23 mouse cellular contexts compared by ENCODE assay signal in the genomic region with DNA sequence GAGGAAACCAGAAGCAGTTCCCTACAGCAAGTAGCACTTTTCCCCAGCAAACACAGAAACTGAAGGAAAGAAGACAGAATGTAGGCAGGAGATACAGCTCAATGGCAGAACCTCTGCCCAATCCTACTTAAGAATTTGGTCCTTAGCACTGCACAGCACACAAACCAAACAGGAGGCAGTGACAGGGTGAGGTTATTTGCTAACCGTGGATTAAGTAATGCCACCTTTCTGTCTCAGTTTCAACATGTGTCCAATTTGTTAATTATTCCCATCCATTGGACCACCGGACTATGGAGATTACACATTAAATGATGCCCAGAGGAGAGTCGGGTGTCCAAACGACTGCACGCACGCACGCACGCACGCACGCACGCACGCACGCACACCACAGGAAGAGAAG.
DNase-seq lines count a peak whose midpoint lies in the region; ATAC-seq and TF ChIP-seq lines count a peak whose summit lies in the region.
"Had no signal": no experiment of that assay in that cellular context is flagged by ENCODE, and none has a peak within 500 bp of the region (broad histone marks: within the 10 kb centered on the region; RNA-seq: fewer than 3 reads in every experiment).

No protein-coding gene starts in this region.

- TF ChIP-seq CTCF in heart, adult 2 months (IDR thresholded peaks at IDR 0.05) = no peak

- no peaks in the 10 kb centered on the region for H3K9me3 ChIP-seq in kidney, embryonic 15.5 days (replicated peaks)
- H3K9me3 ChIP-seq: embryonic facial prominence, embryonic 10.5 days; embryonic facial prominence, embryonic 13.5 days; forebrain, embryonic 12.5 days; forebrain, embryonic 15.5 days; hindbrain, embryonic 12.5 days had no signal

- ATAC-seq in kidney, embryonic 15.5 days (replicated peaks; ENCODE audit: low FRiP score) = peak; percentile 59
- ATAC-seq: activated CD4-positive, CD25-positive, alpha-beta regulatory T cell, adult 4 months; forebrain, embryonic 15.5 days had no signal

- H3K27ac ChIP-seq in heart, adult 2 months = no peak overlapping the region
- H3K27ac ChIP-seq in kidney, embryonic 15.5 days = peak overlapping the region; percentile 38; the same call in 1 of the 2 replicates
- H3K27ac ChIP-seq: embryonic facial prominence, embryonic 10.5 days; embryonic facial prominence, embryonic 13.5 days; forebrain, embryonic 12.5 days; forebrain, embryonic 15.5 days; hindbrain, embryonic 12.5 days had no signal

- no peaks in the 10 kb centered on the region; the same call in 1 of the 2 replicates for H3K4me1 ChIP-seq in heart, adult 2 months (ENCODE audit: control insufficient read depth, insufficient read depth, low read length)
- H3K4me1 ChIP-seq in kidney, embryonic 15.5 days = peaks cover 22% of the 10 kb centered on the region; the same call in 1 of the 2 replicates
- H3K4me1 ChIP-seq: embryonic facial prominence, embryonic 10.5 days; embryonic facial prominence, embryonic 13.5 days; forebrain, embryonic 15.5 days had no signal

- peak; percentile 35 for DNase-seq in heart, adult 11 months
- DNase-seq in heart, adult 2 months = no peak
- DNase-seq in kidney, postnatal 10 days = no peak
- peak; percentile 38 to 47 for DNase-seq in kidney, postnatal 36 days
- no peak for DNase-seq in kidney, adult 18-20 months
- peak; percentile 12 to 40 for DNase-seq in kidney, postnatal 4 days
- DNase-seq: adrenal gland, adult 8-10 months; adrenal gland, postnatal 25 days; cerebellum, adult 11-12 months; cerebellum, adult 8-10 months; cerebellum, postnatal 10 days; cerebellum, postnatal 36 days; embryo, embryonic 11 days; gastrocnemius, postnatal 25 days had no signal

- no peak for TF ChIP-seq EP300 in heart, adult 2 months (IDR thresholded peaks at IDR 0.05; ENCODE audit: insufficient read depth, low read depth, low read length)

- H3K36me3 ChIP-seq in heart, adult 2 months (ENCODE audit: control insufficient read depth, insufficient read depth, low read length) = no peaks in the 10 kb centered on the region
- no peaks in the 10 kb centered on the region for H3K36me3 ChIP-seq in kidney, embryonic 15.5 days
- H3K36me3 ChIP-seq: embryonic facial prominence, embryonic 10.5 days; embryonic facial prominence, embryonic 13.5 days; forebrain, embryonic 12.5 days; forebrain, embryonic 15.5 days; hindbrain, embryonic 12.5 days had no signal

- no peak for TF ChIP-seq POLR2A in heart, adult 2 months (IDR thresholded peaks at IDR 0.05; ENCODE audit: insufficient read depth, low read depth, low read length)

- no peak overlapping the region for H3K4me2 ChIP-seq in kidney, embryonic 15.5 days
- H3K4me2 ChIP-seq: embryonic facial prominence, embryonic 13.5 days; forebrain, embryonic 12.5 days; forebrain, embryonic 15.5 days; heart, embryonic 11.5 days; hindbrain, embryonic 12.5 days had no signal

- no peak overlapping the region for H3K9ac ChIP-seq in heart, adult 2 months (ENCODE audit: low read depth, low read length)
- no peak overlapping the region for H3K9ac ChIP-seq in kidney, embryonic 15.5 days
- H3K9ac ChIP-seq: embryonic facial prominence, embryonic 13.5 days; forebrain, embryonic 12.5 days; forebrain, embryonic 15.5 days; hindbrain, embryonic 12.5 days had no signal

- no peaks in the 10 kb centered on the region for H3K27me3 ChIP-seq in heart, adult 2 months (ENCODE audit: control insufficient read depth, insufficient read depth, low read length)
- H3K27me3 ChIP-seq in kidney, embryonic 15.5 days = no peaks in the 10 kb centered on the region
- H3K27me3 ChIP-seq: embryonic facial prominence, embryonic 13.5 days; forebrain, embryonic 15.5 days; hindbrain, embryonic 12.5 days had no signal

- no peak overlapping the region for H3K4me3 ChIP-seq in heart, adult 2 months
- H3K4me3 ChIP-seq in kidney, embryonic 15.5 days (replicated peaks) = no peak overlapping the region
- H3K4me3 ChIP-seq: embryonic facial prominence, embryonic 10.5 days; embryonic facial prominence, embryonic 13.5 days; erythroblast, embryonic 14.5 days; forebrain, embryonic 12.5 days; forebrain, embryonic 15.5 days; hindbrain, embryonic 12.5 days had no signal

- WGBS in heart, adult 2 months = 94% methylated on average over 13 of the region's 13 CpGs
- WGBS in kidney, embryonic 15.5 days = 66% methylated on average over 13 of the region's 13 CpGs

- intact Hi-C loops in heart, adult 2 months (cut with DNase I) = no loop called here

- H3K79me2 ChIP-seq in heart, adult 2 months (replicated peaks; ENCODE audit: control insufficient read depth, insufficient read depth, low read length) = no peaks in the 10 kb centered on the region

Comparison
In these comparisons a context has a peak if more than half of its experiments do, and no peak if none do; other contexts are left out.
1. DNase-seq: peak in heart, adult 11 months (single experiment), kidney, postnatal 36 days (2 of 2) and kidney, postnatal 4 days (2 of 2); none in heart, adult 2 months (0 of 2), kidney, postnatal 10 days (single experiment) and kidney, adult 18-20 months (single experiment).